Mouse (Mus musculus): Measurements from ENCODE around the gene Plpp7. TPM values are rescaled to one million over a fixed set of nuclear protein-coding genes. Genes with fewer than 3 reads are reported as not detected.
A peak's percentile ranks its signal among the peaks of the same experiment; 100 is the strongest.

Plpp7 gene
- polyA plus RNA-seq, 1 experiment from 2014 or later: 11.7 TPM

DNA sequence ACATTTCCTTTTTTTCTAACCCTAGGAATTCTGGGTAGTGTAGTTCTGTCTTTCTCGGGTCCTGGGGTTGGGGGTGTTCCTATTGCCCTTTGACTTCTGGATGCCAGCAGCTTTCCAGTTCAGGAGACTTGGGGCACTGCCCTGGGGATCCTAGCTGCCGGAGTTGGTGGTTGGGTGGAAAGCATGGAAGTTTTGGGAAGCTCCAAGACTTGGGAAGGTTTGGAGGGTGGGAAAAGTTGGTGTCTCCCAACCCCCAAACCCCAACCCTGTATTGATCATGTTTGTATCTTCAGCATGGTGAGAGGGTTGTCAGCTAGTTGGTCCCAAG is 10.5 kb upstream of the Plpp7 start:
- Histone ChIP-seq H3K9ac (ENCODE audit: low read depth, low read length) (no peak overlapping the region), H3K4me3 (ENCODE audit: low read depth, low read length) (peak overlapping the region; percentile 63), H3K27me3 (replicated peaks; ENCODE audit: control insufficient read depth, insufficient read depth, low read length) (peaks cover 52% of the 10 kb centered on the region), H3K36me3 (ENCODE audit: control insufficient read depth, insufficient read depth, low read length) (no peaks in the 10 kb centered on the region), H3K9me3 (ENCODE audit: control insufficient read depth, low read length) (no peaks in the 10 kb centered on the region), H3K4me1 (ENCODE audit: control insufficient read depth, insufficient read depth, low read length) (peaks cover 16% of the 10 kb centered on the region), H3K27ac (replicated peaks; ENCODE audit: low read depth, low read length) (no peak overlapping the region), H3K4me2 (ENCODE audit: low read depth, low read length) (peak overlapping the region; percentile 100)
- ATAC-seq (ENCODE audit: low read depth) (no peak), DNase-seq (ENCODE audit: low spot score) (no peak)
- 25% methylated on average over 2 of the region's 2 CpGs for WGBS

GRCm38 (mm10) chr2:32085231-32085630 is 10.1 kb upstream of the Plpp7 start:
- Histone ChIP-seq H3K4me2 (ENCODE audit: low read depth, low read length) (no peak overlapping the region), H3K9me3 (ENCODE audit: control insufficient read depth, low read length) (no peaks in the 10 kb centered on the region), H3K4me3 (ENCODE audit: low read depth, low read length) (no peak overlapping the region), H3K4me1 (ENCODE audit: control insufficient read depth, insufficient read depth, low read length) (peaks cover 16% of the 10 kb centered on the region), H3K27ac (replicated peaks; ENCODE audit: low read depth, low read length) (no peak overlapping the region), H3K9ac (ENCODE audit: low read depth, low read length) (no peak overlapping the region), H3K27me3 (replicated peaks; ENCODE audit: control insufficient read depth, insufficient read depth, low read length) (peaks cover 52% of the 10 kb centered on the region), H3K36me3 (ENCODE audit: control insufficient read depth, insufficient read depth, low read length) (no peaks in the 10 kb centered on the region)
- ATAC-seq (ENCODE audit: low read depth) (no peak), DNase-seq (ENCODE audit: low spot score) (no peak)
- WGBS: 54% methylated on average over 2 of the region's 2 CpGs

DNA sequence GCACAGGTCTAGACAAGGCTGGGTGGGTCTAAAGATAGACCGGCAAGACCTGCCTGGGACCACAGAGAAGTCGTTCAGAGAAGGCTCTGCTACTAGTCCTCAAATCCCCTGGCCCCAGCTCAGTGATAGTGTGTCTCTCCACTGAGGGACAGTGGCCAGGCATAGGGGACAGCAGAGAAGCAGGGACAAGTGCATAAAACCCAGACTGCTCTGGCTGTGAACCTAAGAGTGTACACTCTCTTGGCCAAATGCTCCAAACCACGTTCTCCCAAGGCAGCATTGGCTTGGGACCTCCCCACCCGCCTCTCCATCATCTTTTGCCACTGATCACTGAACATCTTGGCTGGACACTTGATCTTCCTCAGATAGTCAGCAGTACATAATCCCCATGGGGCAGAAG is 7.7 kb upstream of the Plpp7 start:
- ATAC-seq (ENCODE audit: low read depth) (no peak), DNase-seq (ENCODE audit: low spot score) (no peak)
- Histone ChIP-seq H3K4me2 (ENCODE audit: low read depth, low read length) (no peak overlapping the region), H3K4me3 (ENCODE audit: low read depth, low read length) (no peak overlapping the region), H3K36me3 (ENCODE audit: control insufficient read depth, insufficient read depth, low read length) (no peaks in the 10 kb centered on the region), H3K4me1 (ENCODE audit: control insufficient read depth, insufficient read depth, low read length) (peaks cover 16% of the 10 kb centered on the region), H3K9me3 (ENCODE audit: control insufficient read depth, low read length) (no peaks in the 10 kb centered on the region), H3K27me3 (replicated peaks; ENCODE audit: control insufficient read depth, insufficient read depth, low read length) (peaks cover 40% of the 10 kb centered on the region), H3K27ac (replicated peaks; ENCODE audit: low read depth, low read length) (no peak overlapping the region), H3K9ac (ENCODE audit: low read depth, low read length) (no peak overlapping the region)
- WGBS: 48% methylated on average over 4 of the region's 4 CpGs

DNA sequence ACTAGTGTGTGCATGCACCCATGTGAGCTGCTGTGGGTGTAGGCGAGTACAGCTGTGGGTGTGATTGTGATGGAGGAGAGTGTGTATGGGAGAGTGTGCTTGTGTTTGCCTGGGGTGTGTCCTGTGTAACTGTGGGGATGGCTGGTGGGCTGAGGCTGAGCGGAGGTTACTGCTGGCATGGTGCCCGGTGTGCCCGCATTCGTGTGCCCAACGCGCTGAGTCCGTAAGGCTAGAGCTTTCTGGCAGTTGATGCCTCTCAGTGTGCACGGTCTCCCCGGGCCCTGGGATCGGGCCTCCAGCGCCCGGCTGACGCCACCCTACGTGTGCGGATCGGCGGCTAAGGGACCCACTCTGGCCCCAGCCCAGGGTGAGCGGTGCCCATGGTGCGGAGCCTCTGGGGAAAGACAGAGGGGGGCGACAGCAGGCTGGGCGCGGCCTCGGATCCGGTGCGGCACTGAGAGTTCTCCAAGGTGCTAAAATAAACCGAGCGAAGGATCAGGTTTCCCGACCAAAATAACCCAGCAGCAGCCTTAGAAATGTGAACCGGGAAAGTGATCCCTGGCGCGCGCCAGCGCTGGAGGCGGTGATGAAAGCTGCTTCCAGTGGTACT is 6.9 kb upstream of the Plpp7 start:
- WGBS: 5% methylated on average over 35 of the region's 35 CpGs
- Histone ChIP-seq H3K4me1 (ENCODE audit: control insufficient read depth, insufficient read depth, low read length) (peaks cover 16% of the 10 kb centered on the region), H3K27me3 (replicated peaks; ENCODE audit: control insufficient read depth, insufficient read depth, low read length) (peaks cover 32% of the 10 kb centered on the region), H3K4me2 (ENCODE audit: low read depth, low read length) (peak overlapping the region; percentile 61), H3K36me3 (ENCODE audit: control insufficient read depth, insufficient read depth, low read length) (no peaks in the 10 kb centered on the region), H3K27ac (replicated peaks; ENCODE audit: low read depth, low read length) (no peak overlapping the region), H3K9ac (ENCODE audit: low read depth, low read length) (peak overlapping the region; percentile 53), H3K9me3 (ENCODE audit: control insufficient read depth, low read length) (no peaks in the 10 kb centered on the region), H3K4me3 (ENCODE audit: low read depth, low read length) (peak overlapping the region; percentile 33)
- DNase-seq (ENCODE audit: low spot score): peak; percentile 86
- peak; percentile 79 for ATAC-seq (ENCODE audit: low read depth)

- Histone ChIP-seq H3K4me1 (ENCODE audit: control insufficient read depth, insufficient read depth, low read length) (peaks cover 13% of the 10 kb centered on the region), H3K9ac (ENCODE audit: low read depth, low read length) (no peak overlapping the region), H3K36me3 (ENCODE audit: control insufficient read depth, insufficient read depth, low read length) (no peaks in the 10 kb centered on the region), H3K27me3 (replicated peaks; ENCODE audit: control insufficient read depth, insufficient read depth, low read length) (peaks cover 22% of the 10 kb centered on the region), H3K27ac (replicated peaks; ENCODE audit: low read depth, low read length) (no peak overlapping the region), H3K9me3 (ENCODE audit: control insufficient read depth, low read length) (no peaks in the 10 kb centered on the region), H3K4me3 (ENCODE audit: low read depth, low read length) (no peak overlapping the region), H3K4me2 (ENCODE audit: low read depth, low read length) (no peak overlapping the region)
- ATAC-seq (ENCODE audit: low read depth) (no peak), DNase-seq (ENCODE audit: low spot score) (no peak)
- 57% methylated on average over 3 of the region's 3 CpGs for WGBS
Measured at GRCm38 (mm10) chr2:32089606-32090005, 5.7 kb upstream of the Plpp7 start.

- H3K4me1 ChIP-seq (ENCODE audit: control insufficient read depth, insufficient read depth, low read length): peaks cover 13% of the 10 kb centered on the region
- DNase-seq (ENCODE audit: low spot score) (no peak), ATAC-seq (ENCODE audit: low read depth) (no peak)
- no peak overlapping the region for H3K4me3 ChIP-seq (ENCODE audit: low read depth, low read length)
- no peaks in the 10 kb centered on the region for H3K9me3 ChIP-seq (ENCODE audit: control insufficient read depth, low read length)
- H3K4me2 ChIP-seq (ENCODE audit: low read depth, low read length): no peak overlapping the region
- H3K9ac ChIP-seq (ENCODE audit: low read depth, low read length): no peak overlapping the region
- H3K36me3 ChIP-seq (ENCODE audit: control insufficient read depth, insufficient read depth, low read length): no peaks in the 10 kb centered on the region
- H3K27ac ChIP-seq (replicated peaks; ENCODE audit: low read depth, low read length): no peak overlapping the region
- peaks cover 21% of the 10 kb centered on the region for H3K27me3 ChIP-seq (replicated peaks; ENCODE audit: control insufficient read depth, insufficient read depth, low read length)
- WGBS: 65% methylated on average over 2 of the region's 2 CpGs
Measured at GRCm38 (mm10) chr2:32090145-32090544, 5.2 kb upstream of the Plpp7 start.

DNA sequence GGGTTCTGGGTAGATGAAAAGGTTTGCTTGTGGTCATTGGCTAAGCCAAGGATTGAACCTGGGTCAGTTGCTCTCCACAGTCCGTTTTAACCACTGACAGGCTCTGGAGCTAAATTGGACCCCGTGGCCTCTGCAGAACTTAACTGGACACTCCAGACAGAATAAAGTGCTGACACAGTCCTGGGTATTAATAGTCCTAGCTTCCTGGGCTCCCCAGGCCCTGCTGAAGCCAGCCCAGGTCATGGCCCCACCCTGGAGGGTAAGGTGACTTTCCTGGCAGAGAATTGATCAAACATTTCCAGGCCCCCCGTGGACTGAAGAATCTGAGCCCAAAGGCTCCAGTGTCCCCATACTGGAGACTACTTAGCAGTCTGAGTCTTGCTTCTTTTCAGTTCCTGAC is 3.4 kb upstream of the Plpp7 start:
- Histone ChIP-seq H3K4me3 (ENCODE audit: low read depth, low read length) (no peak overlapping the region), H3K36me3 (ENCODE audit: control insufficient read depth, insufficient read depth, low read length) (no peaks in the 10 kb centered on the region), H3K4me1 (ENCODE audit: control insufficient read depth, insufficient read depth, low read length) (peaks cover 20% of the 10 kb centered on the region), H3K27me3 (replicated peaks; ENCODE audit: control insufficient read depth, insufficient read depth, low read length) (peaks cover 8% of the 10 kb centered on the region), H3K27ac (replicated peaks; ENCODE audit: low read depth, low read length) (no peak overlapping the region), H3K4me2 (ENCODE audit: low read depth, low read length) (no peak overlapping the region), H3K9me3 (ENCODE audit: control insufficient read depth, low read length) (no peaks in the 10 kb centered on the region), H3K9ac (ENCODE audit: low read depth, low read length) (no peak overlapping the region)
- ATAC-seq (ENCODE audit: low read depth) (no peak), DNase-seq (ENCODE audit: low spot score) (no peak)
- WGBS: 66% methylated on average over 3 of the region's 3 CpGs

DNA sequence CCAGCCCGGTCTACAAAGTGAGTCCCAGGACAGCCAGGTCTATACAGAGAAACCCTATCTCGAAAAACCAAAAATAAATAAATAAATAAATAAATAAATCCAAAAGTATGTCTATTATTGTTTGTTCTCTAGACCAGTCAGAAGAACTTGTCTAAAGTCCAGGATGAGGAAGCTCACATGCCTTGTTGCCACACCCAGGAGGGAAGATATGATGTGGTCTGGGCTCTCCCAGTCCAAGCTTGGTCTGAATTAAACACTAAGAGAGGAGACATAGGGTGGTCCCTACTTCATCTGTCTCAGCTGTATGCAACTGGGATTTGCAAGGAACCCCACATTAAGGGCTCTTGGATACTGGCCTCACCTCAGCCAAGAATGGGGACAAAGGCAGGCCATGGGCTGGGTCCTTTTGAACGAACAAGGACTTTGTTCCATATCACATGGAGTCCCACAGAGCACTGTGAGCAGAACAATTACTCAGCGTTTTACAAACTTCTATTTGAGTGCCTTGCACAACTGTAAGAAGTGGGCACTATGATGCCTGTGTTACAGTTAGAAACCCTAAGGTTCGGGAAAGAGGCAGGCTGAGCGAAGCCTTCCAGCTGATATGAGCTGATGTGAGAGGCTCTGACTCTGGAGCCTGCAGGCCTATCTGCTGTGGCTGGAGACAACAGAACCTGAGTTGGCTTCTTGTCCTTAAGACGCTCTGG is 1.2 kb upstream of the Plpp7 start:
- H3K9ac ChIP-seq (ENCODE audit: low read depth, low read length): no peak overlapping the region
- H3K4me1 ChIP-seq (ENCODE audit: control insufficient read depth, insufficient read depth, low read length): peaks cover 8% of the 10 kb centered on the region
- no peak overlapping the region for H3K4me2 ChIP-seq (ENCODE audit: low read depth, low read length)
- peaks cover 2% of the 10 kb centered on the region; the same call in 1 of the 2 replicates for H3K27me3 ChIP-seq (replicated peaks; ENCODE audit: control insufficient read depth, insufficient read depth, low read length)
- no peak overlapping the region for H3K4me3 ChIP-seq (ENCODE audit: low read depth, low read length)
- WGBS: 85% methylated on average over 7 of the region's 7 CpGs
- DNase-seq (ENCODE audit: low spot score) (no peak), ATAC-seq (ENCODE audit: low read depth) (no peak)
- no peaks in the 10 kb centered on the region for H3K9me3 ChIP-seq (ENCODE audit: control insufficient read depth, low read length)
- no peak overlapping the region for H3K27ac ChIP-seq (replicated peaks; ENCODE audit: low read depth, low read length)
- no peaks in the 10 kb centered on the region for H3K36me3 ChIP-seq (ENCODE audit: control insufficient read depth, insufficient read depth, low read length)

GRCm38 (mm10) chr2:32096122-32096420 is 743 bp downstream of the Plpp7 start:
- no peaks in the 10 kb centered on the region for H3K27me3 ChIP-seq (replicated peaks; ENCODE audit: control insufficient read depth, insufficient read depth, low read length)
- H3K4me2 ChIP-seq (ENCODE audit: low read depth, low read length): peak overlapping the region; percentile 60
- H3K36me3 ChIP-seq (ENCODE audit: control insufficient read depth, insufficient read depth, low read length): no peaks in the 10 kb centered on the region
- ATAC-seq (ENCODE audit: low read depth) (no peak), DNase-seq (ENCODE audit: low spot score) (no peak)
- no peaks in the 10 kb centered on the region for H3K9me3 ChIP-seq (ENCODE audit: control insufficient read depth, low read length)
- peak overlapping the region; percentile 67 for H3K9ac ChIP-seq (ENCODE audit: low read depth, low read length)
- WGBS: 81% methylated on average over 10 of the region's 10 CpGs
- no peak overlapping the region; the same call in 1 of the 2 replicates for H3K27ac ChIP-seq (replicated peaks; ENCODE audit: low read depth, low read length)
- peaks cover 7% of the 10 kb centered on the region; the same call in 1 of the 2 replicates for H3K4me1 ChIP-seq (ENCODE audit: control insufficient read depth, insufficient read depth, low read length)
- H3K4me3 ChIP-seq (ENCODE audit: low read depth, low read length): peak overlapping the region; percentile 40

Data from embryonic facial prominence, embryonic 14.5 days (tissue).